10 mouse cellular contexts compared by ENCODE assay signal in genomic region chr1:37029942-37030341, GRCm38 (mm10). TPM values are rescaled to one million over a fixed set of nuclear protein-coding genes. Genes with fewer than 3 reads are reported as not detected.
A peak's percentile ranks its signal among the peaks of the same experiment; 100 is the strongest.
DNase-seq lines count a peak whose midpoint lies in the region; ATAC-seq and TF ChIP-seq lines count a peak whose summit lies in the region.
"Had no signal": no experiment of that assay in that cellular context is flagged by ENCODE, and none has a peak within 500 bp of the region (broad histone marks: within the 10 kb centered on the region; RNA-seq: fewer than 3 reads in every experiment).

No protein-coding gene starts in this region.

- H3K4me1 ChIP-seq in heart, embryonic 13.5 days: peaks cover 12% of the 10 kb centered on the region
- no peaks in the 10 kb centered on the region; the same call in 1 of the 2 replicates for H3K4me1 ChIP-seq in bone marrow macrophage, adult 2 months (ENCODE audit: control insufficient read depth, insufficient read depth, low read length)
- H3K4me1 ChIP-seq in heart, embryonic 16.5 days (ENCODE audit: control insufficient read depth, insufficient read depth, low read length): 0 out of 2 replicates have a peak, but pooled peaks cover 3% of the 10 kb centered on the region

- H3K4me2 ChIP-seq in heart, embryonic 13.5 days: peak overlapping the region; percentile 85
- H3K4me2 ChIP-seq in heart, embryonic 16.5 days (ENCODE audit: low read depth, low read length): peak overlapping the region; percentile 73

- H3K36me3 ChIP-seq in heart, embryonic 13.5 days: no peaks in the 10 kb centered on the region
- H3K36me3 ChIP-seq in heart, embryonic 16.5 days (ENCODE audit: control insufficient read depth, insufficient read depth): no peaks in the 10 kb centered on the region
- no peaks in the 10 kb centered on the region for H3K36me3 ChIP-seq in macrophage (ENCODE audit: inconsistent target)

- no peaks in the 10 kb centered on the region; the same call in 1 of the 2 replicates for H3K27me3 ChIP-seq in heart, embryonic 13.5 days (replicated peaks)
- peaks cover 2% of the 10 kb centered on the region; the same call in 1 of the 2 replicates for H3K27me3 ChIP-seq in heart, embryonic 16.5 days (ENCODE audit: control insufficient read depth, insufficient read depth, low read length)

- intact Hi-C loops in heart, postnatal 36 days (cut with DNase I): loop anchor here (5.0 kb wide), 1 partner anchor 88 kb away; the partner anchor contains the start of gene Tmem131

- no peaks in the 10 kb centered on the region for H3K79me2 ChIP-seq in macrophage (ENCODE audit: inconsistent target)

- no peak overlapping the region; the same call in 1 of the 2 replicates for H3K4me3 ChIP-seq in heart, embryonic 13.5 days
- H3K4me3 ChIP-seq in bone marrow macrophage, adult 2 months (ENCODE audit: insufficient read depth, low read length): peak overlapping the region; percentile 61
- peak overlapping the region; percentile 57 for H3K4me3 ChIP-seq in heart, embryonic 16.5 days (ENCODE audit: low read length)
- H3K4me3 ChIP-seq in macrophage (ENCODE audit: inconsistent target): peak overlapping the region; percentile 32; the same call in 1 of the 2 replicates

- no peaks in the 10 kb centered on the region for H3K9me3 ChIP-seq in heart, embryonic 13.5 days
- H3K9me3 ChIP-seq in heart, embryonic 16.5 days (replicated peaks; ENCODE audit: control insufficient read depth, low read length): no peaks in the 10 kb centered on the region

- no peak for TF ChIP-seq CTCF in bone marrow macrophage, adult 2 months (IDR thresholded peaks at IDR 0.05; ENCODE audit: low read depth, low read length)

- no peak overlapping the region for H3K9ac ChIP-seq in heart, embryonic 13.5 days
- no peak overlapping the region for H3K9ac ChIP-seq in heart, embryonic 16.5 days (ENCODE audit: low read length)

- WGBS in heart, embryonic 13.5 days: 38% methylated on average over 5 of the region's 5 CpGs
- 37% methylated on average over 5 of the region's 5 CpGs for WGBS in heart, embryonic 16.5 days
- 19% methylated on average over 5 of the region's 5 CpGs for WGBS in macrophage (ENCODE audit: missing documents)

- no peak for DNase-seq in heart, postnatal 36 days
- no peak for DNase-seq in ovary, postnatal 10 days (ENCODE audit: low spot score)
- DNase-seq in kidney, adult 11 months: no peak
- DNase-seq in right cerebral cortex, postnatal 25 days: no peak
- DNase-seq: adrenal gland, postnatal 25 days; layer of hippocampus, adult 9-11 months had no signal

- TF ChIP-seq POLR2A in bone marrow macrophage, adult 2 months (IDR thresholded peaks at IDR 0.05; ENCODE audit: borderline replicate concordance, low read depth, low read length): no peak

- ATAC-seq in heart, embryonic 13.5 days (ENCODE audit: extremely low read depth, insufficient number of reproducible peaks, low FRiP score, low TSS enrichment): no peak
- no peak for ATAC-seq in heart, embryonic 16.5 days (replicated peaks; ENCODE audit: extremely low read depth, insufficient read depth, low FRiP score)

- H3K27ac ChIP-seq in heart, embryonic 13.5 days (replicated peaks): no peak overlapping the region
- H3K27ac ChIP-seq in bone marrow macrophage, adult 2 months (ENCODE audit: insufficient read depth, low read depth, low read length): no peak overlapping the region
- no peak overlapping the region for H3K27ac ChIP-seq in heart, embryonic 16.5 days (ENCODE audit: low read length)
- no peak overlapping the region for H3K27ac ChIP-seq in macrophage

RNA-seq across cellular contexts. Expression of gene Vwa3b, which starts 3.5 kb away (rescaled TPM):
- polyA plus RNA-seq in heart, embryonic 13.5 days (2015; fragmentation: Nextera tagmentation; extraction: Ambion mirVana): 0.08 and 0.24 TPM in 2 replicates
- total RNA-seq in heart, postnatal 36 days (2021): under 1 TPM in 1 of 2 experiments, not detected in 1; 0.56 TPM
- not detected in 2 replicates for polyA plus RNA-seq in bone marrow macrophage, adult 2 months (2012; ENCODE audit: insufficient read depth, insufficient read length, missing spikeins)
- polyA plus RNA-seq in heart, embryonic 16.5 days (2015; fragmentation: Nextera tagmentation; extraction: Ambion mirVana): 0.11 and 0.49 TPM in 2 replicates
- total RNA-seq in macrophage (2018; cell fraction: chromatin; rRNA removed): under 1 TPM in 8 of 26 experiments, not detected in 18; 0.26 to 0.91 (median 0.66) TPM
- under 1 TPM in 12 of 26 experiments, not detected in 14; 0.07 to 0.59 (median 0.18) TPM for total RNA-seq in macrophage (2018; cell fraction: cytosol; rRNA removed)
- total RNA-seq in macrophage (2018; cell fraction: nucleus; rRNA removed): 1 to 10 TPM in 2 of 26 experiments, under 1 TPM in 7, not detected in 17; 0.22 to 1.7 (median 0.86) TPM
- polyA plus RNA-seq in macrophage (2018): not detected in 3 replicates
